Mouse (Mus musculus): ENCODE results near the gene Gm20708.

Gm20708 gene

GRCm38 (mm10) chr11:117865988-117866387 is 56.5 kb downstream of the Gm20708 start:
- no peak for DNase-seq (ENCODE audit: low spot score in 2 of 2)

DNA sequence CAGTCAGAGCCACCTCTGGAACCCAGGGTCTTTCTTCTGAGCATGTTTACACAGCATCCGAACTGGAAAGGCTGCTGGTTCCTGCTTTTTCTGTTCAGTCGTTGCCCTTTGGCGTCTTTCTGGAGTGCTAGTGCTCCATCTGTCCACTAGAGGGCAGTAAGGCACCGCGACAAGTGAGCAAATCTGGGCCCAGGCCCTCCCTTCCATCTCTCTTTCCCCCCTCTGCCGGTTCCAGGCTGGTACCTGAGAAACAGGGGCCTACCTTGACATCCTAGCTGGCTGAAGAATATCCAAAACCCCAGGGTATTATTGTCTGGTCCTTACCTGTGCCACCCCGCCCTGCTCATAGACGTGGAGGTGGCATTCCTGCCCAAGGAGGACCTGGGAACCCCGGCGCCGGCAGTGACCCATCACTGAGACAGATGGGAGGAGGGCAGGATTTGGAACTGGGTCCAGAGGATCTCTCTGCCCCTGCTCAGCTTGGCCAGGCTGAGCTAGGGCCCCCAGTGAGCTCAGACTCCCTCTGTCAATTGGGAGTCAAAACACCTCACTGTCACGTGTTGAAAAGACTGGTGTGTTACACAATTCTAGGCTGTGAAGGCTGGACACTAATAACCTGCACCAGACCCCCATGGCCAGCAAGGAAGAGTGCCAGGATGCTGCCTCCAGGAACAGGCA is 61.4 kb downstream of the Gm20708 start:
- DNase-seq (ENCODE audit: low spot score in 2 of 2) = peak; percentile 59 to 78

- no peak for DNase-seq (ENCODE audit: low spot score in 2 of 2)
These were observed 61.9 kb downstream of the Gm20708 start for GRCm38 (mm10) chr11:117871376-117871775.

GRCm38 (mm10) chr11:117871911-117872584 is 62.6 kb downstream of the Gm20708 start:
- DNase-seq (ENCODE audit: low spot score in 2 of 2) = peak; percentile 58 to 72

- peak; percentile 56 to 63 for DNase-seq (ENCODE audit: low spot score in 2 of 2)
These were observed 63.6 kb downstream of the Gm20708 start, which contains the start of gene Tha1 for GRCm38 (mm10) chr11:117872861-117873608. Gene Tha1, minus strand, starts transcription at chr11:117873481.

DNA sequence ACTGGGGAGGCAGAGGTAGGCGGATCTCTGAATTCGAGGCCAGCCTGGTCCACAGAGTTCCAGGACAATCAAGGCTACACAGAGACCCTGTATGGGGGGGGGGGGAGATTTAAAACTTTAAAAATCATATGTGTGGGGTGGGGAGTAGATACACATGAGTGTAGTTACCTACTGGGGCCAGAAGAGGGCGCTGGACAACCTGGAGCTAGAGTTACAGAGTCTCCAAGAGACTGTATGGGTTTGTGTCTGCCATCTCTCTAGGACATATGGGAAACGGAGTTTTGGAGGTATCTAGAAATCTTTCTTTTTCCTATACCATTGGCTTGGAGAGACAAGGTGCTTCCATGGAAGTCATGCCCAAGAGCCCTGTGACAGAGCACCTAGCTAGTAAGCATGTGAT is 65.0 kb downstream of the Gm20708 start:
- DNase-seq (ENCODE audit: low spot score in 2 of 2) = peak in 1 of 2 experiments; percentile 24

DNA sequence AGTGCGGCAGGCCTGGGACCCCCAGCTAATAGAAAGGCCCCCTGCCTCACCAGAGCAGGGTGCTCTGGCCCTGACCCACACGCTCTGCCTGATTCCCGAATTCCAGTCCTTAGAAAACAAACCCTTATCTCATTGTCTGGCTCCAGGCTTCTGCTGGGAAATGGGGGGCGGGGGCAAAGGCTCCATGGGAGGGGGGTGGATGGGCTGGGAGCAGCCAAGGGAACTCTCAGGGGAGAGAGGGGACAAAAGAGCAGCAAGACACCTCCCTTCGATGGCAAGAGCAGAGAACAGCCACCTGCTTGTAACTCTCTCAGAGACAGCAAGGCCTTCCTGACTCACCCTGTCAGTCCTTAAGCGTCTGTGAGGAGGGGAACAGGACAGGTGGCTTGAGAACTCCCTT is 66.2 kb downstream of the Gm20708 start:
- no peak for DNase-seq (ENCODE audit: low spot score in 2 of 2)

DNA sequence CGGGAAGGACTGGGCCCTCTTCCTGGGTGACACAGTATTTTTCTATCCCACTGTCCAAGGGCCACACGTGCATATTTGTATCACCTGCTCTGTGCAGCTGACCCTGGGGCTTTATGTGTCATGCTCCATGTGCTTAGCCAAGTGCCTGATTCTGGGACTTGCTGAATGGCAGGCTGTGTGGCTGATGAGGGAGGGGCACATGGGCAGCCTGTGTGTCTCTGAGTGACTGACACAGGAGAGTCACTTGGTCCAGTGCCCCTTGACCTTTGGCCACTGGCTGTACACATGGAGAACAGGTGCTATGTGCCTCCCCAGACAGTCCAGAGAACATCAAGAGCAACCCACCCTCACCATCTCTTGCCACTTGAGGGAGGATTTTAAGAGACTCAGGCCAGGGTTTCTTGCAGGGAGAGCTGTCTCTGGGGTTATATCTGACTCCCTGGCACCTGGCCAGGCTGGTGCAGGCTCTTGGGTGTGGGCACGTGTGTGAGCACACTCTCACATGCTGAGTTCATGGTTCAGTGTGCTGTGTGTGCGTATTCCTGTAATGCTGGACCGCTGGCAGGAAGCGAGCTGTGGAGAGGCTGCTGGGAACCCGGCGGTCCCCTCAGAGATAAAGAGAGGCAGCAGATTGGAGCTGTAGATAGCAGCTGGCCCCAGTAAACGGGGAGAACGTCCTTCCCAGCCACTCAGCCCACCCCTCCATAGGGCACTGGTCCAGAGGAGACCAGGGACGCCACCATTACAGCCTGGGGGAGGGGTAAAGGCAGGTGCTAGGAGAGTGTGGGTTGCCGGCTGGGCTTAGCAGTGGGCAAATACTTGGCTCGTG is 68.7 kb downstream of the Gm20708 start:
- peak in 1 of 2 experiments; percentile 62 for DNase-seq (ENCODE audit: low spot score in 2 of 2)

DNA sequence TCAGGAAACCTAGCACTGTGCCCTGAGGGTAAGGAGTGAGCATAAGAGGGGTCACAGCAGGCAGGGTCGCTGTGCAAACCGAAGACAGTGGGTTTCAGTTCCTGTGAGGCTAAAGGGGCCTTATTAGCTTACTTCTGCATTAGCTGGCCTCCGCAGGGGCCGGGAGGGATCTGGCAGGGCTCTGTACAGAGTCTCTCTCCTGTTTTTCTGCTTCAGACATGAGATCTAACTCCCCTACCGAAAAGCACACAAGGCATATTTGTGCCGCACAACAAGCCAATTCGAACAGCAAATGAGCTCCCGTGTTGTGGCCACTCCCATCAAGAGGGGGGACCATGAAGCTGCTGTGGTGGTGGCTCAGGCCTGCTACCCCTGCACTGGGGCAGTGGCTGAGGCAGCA is 69.4 kb downstream of the Gm20708 start:
- DNase-seq (ENCODE audit: low spot score in 2 of 2) = no peak

GRCm38 (mm10) chr11:117879676-117880075 is 70.2 kb downstream of the Gm20708 start:
- no peak for DNase-seq (ENCODE audit: low spot score in 2 of 2)

- DNase-seq (ENCODE audit: low spot score in 2 of 2) = no peak
These were observed 71.0 kb downstream of the Gm20708 start for GRCm38 (mm10) chr11:117880336-117880976.

GRCm38 (mm10) chr11:117880977-117881358 is 71.5 kb downstream of the Gm20708 start:
- DNase-seq (ENCODE audit: low spot score in 2 of 2) = no peak

DNA sequence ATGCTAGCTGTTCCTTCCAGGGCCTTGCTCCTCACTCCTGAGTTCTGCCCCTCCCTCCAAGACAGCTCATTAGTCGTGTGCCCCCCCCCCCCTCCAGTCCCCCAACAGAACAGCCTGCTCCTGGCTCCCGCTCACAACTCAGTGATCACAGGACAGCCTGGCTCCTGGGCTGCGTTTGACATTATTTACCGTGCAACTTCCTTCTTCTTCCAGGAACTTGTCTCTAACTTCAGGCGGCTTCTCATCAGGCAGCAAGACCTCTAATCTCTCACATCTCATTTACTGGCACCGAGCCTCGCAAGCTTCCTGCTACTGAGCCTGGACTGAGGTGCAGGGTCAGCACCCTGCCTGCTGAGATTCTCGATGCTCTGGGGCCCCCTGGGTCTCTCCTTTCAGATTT is 72.3 kb downstream of the Gm20708 start:
- no peak for DNase-seq (ENCODE audit: low spot score in 2 of 2)

DNA sequence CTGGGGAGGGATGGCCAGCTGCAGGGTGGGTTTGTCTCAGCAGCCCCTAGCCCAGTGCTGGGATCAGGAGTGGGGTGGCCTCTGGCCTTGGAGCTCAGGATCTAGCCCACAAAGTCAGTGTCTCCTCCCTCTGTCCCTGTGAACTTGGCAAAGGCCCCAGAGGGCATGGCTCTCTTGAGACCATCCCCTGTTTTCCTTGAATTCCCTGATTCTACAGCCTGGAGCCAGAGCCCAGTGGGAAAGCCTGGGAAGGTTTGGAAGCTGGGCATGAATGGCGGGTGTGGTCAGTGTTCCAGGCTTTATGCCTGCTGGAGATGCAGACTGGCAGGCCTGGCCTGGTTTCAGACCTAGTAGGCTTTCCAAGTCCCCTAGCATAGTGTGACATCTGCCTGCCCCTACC is 72.7 kb downstream of the Gm20708 start:
- no peak for DNase-seq (ENCODE audit: low spot score in 2 of 2)

GRCm38 (mm10) chr11:117886000-117886399 is 76.5 kb downstream of the Gm20708 start:
- no peak for DNase-seq (ENCODE audit: low spot score in 2 of 2)

DNA sequence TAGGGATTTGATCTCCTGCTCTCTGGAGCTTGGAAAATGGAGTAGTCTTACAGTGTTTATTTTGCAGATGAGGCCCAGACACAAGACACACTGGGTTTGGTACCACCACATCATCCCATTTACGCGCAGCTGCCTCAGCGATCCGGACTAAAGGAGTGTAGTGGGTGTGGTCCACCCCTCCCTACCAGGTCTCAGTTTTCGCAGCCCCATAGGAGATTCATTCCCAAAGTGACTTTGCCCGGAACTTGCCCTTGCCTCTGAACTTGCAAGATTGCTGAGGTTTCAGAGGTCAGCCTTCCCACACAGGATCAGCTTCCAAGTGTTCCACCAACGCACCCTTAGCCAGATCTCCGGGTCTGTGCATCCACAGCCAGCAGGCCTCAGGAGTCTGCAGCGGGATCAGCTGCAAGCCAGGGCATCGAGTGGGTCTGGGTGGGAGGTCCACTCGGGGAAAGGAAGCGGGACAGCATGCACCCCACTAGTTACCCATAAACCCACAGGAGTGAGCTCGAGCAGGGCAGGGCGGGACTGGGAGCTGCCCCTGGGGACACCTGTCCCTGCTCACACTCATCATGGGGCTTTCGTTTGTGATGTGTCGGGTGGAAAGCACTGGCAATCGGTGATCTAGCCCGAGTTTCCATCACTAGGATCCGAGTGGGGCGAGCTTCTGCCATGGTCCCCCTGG is 78.8 kb downstream of the Gm20708 start:
- no peak for DNase-seq (ENCODE audit: low spot score in 2 of 2)

GRCm38 (mm10) chr11:117888853-117889822 is 79.7 kb downstream of the Gm20708 start:
- DNase-seq (ENCODE audit: low spot score in 2 of 2) = no peak
